Mouse (Mus musculus): ENCODE data around the gene Treml1. TPM values are rescaled to one million over a fixed set of nuclear protein-coding genes. Genes with fewer than 3 reads are reported as not detected.

Gene Treml1
- polyA plus RNA-seq, 1 experiment from 2014 or later, result 0.53 TPM

- H3K27ac ChIP-seq (ENCODE audit: low read length), result no peak overlapping the region
- ATAC-seq (ENCODE audit: insufficient read depth, low FRiP score), result no peak
- H3K9ac ChIP-seq (ENCODE audit: low read length), result no peak overlapping the region
- H3K4me1 ChIP-seq (ENCODE audit: control insufficient read depth, insufficient read depth, low read length), result no peaks in the 10 kb centered on the region
- 90% methylated on average over 5 of the region's 5 CpGs for WGBS
- H3K9me3 ChIP-seq (replicated peaks; ENCODE audit: control insufficient read depth, low read length), result no peaks in the 10 kb centered on the region
- H3K4me2 ChIP-seq (ENCODE audit: low read depth, low read length), result no peak overlapping the region
- no peaks in the 10 kb centered on the region for H3K27me3 ChIP-seq (ENCODE audit: control insufficient read depth, insufficient read depth, low read length)
- H3K4me3 ChIP-seq (replicated peaks; ENCODE audit: low read length), result no peak overlapping the region
- peaks cover 54% of the 10 kb centered on the region for H3K36me3 ChIP-seq (ENCODE audit: control insufficient read depth, insufficient read depth, low read length)
These were observed 31.7 kb downstream of the Treml1 start for GRCm38 (mm10) chr17:48391446-48391845.

GRCm38 (mm10) chr17:48392616-48393015, 32.9 kb downstream of the Treml1 start:
- no peaks in the 10 kb centered on the region for H3K4me1 ChIP-seq (ENCODE audit: control insufficient read depth, insufficient read depth, low read length)
- no peaks in the 10 kb centered on the region for H3K9me3 ChIP-seq (replicated peaks; ENCODE audit: control insufficient read depth, low read length)
- H3K27me3 ChIP-seq (ENCODE audit: control insufficient read depth, insufficient read depth, low read length), result no peaks in the 10 kb centered on the region
- ATAC-seq (ENCODE audit: insufficient read depth, low FRiP score), result no peak
- H3K4me3 ChIP-seq (replicated peaks; ENCODE audit: low read length), result no peak overlapping the region
- H3K9ac ChIP-seq (ENCODE audit: low read length), result no peak overlapping the region
- WGBS, result 87% methylated on average over 3 of the region's 3 CpGs
- peaks cover 54% of the 10 kb centered on the region for H3K36me3 ChIP-seq (ENCODE audit: control insufficient read depth, insufficient read depth, low read length)
- no peak overlapping the region for H3K4me2 ChIP-seq (ENCODE audit: low read depth, low read length)
- no peak overlapping the region for H3K27ac ChIP-seq (ENCODE audit: low read length)

GRCm38 (mm10) chr17:48401710-48402109, 42.0 kb downstream of the Treml1 start:
- H3K9me3 ChIP-seq (replicated peaks; ENCODE audit: control insufficient read depth, low read length), result no peaks in the 10 kb centered on the region
- H3K36me3 ChIP-seq (ENCODE audit: control insufficient read depth, insufficient read depth, low read length), result peaks cover 12% of the 10 kb centered on the region; the same call in 1 of the 2 replicates
- H3K27ac ChIP-seq (ENCODE audit: low read length), result no peak overlapping the region
- H3K4me3 ChIP-seq (replicated peaks; ENCODE audit: low read length), result no peak overlapping the region
- no peak for ATAC-seq (ENCODE audit: insufficient read depth, low FRiP score)
- H3K4me1 ChIP-seq (ENCODE audit: control insufficient read depth, insufficient read depth, low read length), result peaks cover 4% of the 10 kb centered on the region; the same call in 1 of the 2 replicates
- H3K4me2 ChIP-seq (ENCODE audit: low read depth, low read length), result no peak overlapping the region
- H3K9ac ChIP-seq (ENCODE audit: low read length), result no peak overlapping the region
- H3K27me3 ChIP-seq (ENCODE audit: control insufficient read depth, insufficient read depth, low read length), result no peaks in the 10 kb centered on the region
- WGBS, result 79% methylated on average over 4 of the region's 4 CpGs

- Histone ChIP-seq H3K27me3 (ENCODE audit: control insufficient read depth, insufficient read depth, low read length) (no peaks in the 10 kb centered on the region), H3K4me2 (ENCODE audit: low read depth, low read length) (no peak overlapping the region), H3K36me3 (ENCODE audit: control insufficient read depth, insufficient read depth, low read length) (peaks cover 9% of the 10 kb centered on the region; the same call in 1 of the 2 replicates), H3K4me3 (replicated peaks; ENCODE audit: low read length) (no peak overlapping the region), H3K9ac (ENCODE audit: low read length) (no peak overlapping the region), H3K27ac (ENCODE audit: low read length) (no peak overlapping the region), H3K9me3 (replicated peaks; ENCODE audit: control insufficient read depth, low read length) (no peaks in the 10 kb centered on the region), H3K4me1 (ENCODE audit: control insufficient read depth, insufficient read depth, low read length) (peaks cover 13% of the 10 kb centered on the region)
- 92% methylated on average over 3 of the region's 3 CpGs for WGBS
- no peak for ATAC-seq (ENCODE audit: insufficient read depth, low FRiP score)
These were observed 43.0 kb downstream of the Treml1 start for GRCm38 (mm10) chr17:48402751-48403150.

GRCm38 (mm10) chr17:48403848-48404247, 44.1 kb downstream of the Treml1 start:
- Histone ChIP-seq H3K27ac (ENCODE audit: low read length) (peak overlapping the region; percentile 42), H3K9ac (ENCODE audit: low read length) (no peak overlapping the region), H3K27me3 (ENCODE audit: control insufficient read depth, insufficient read depth, low read length) (no peaks in the 10 kb centered on the region), H3K4me2 (ENCODE audit: low read depth, low read length) (no peak overlapping the region), H3K4me3 (replicated peaks; ENCODE audit: low read length) (no peak overlapping the region), H3K4me1 (ENCODE audit: control insufficient read depth, insufficient read depth, low read length) (peaks cover 22% of the 10 kb centered on the region), H3K36me3 (ENCODE audit: control insufficient read depth, insufficient read depth, low read length) (peaks cover 7% of the 10 kb centered on the region; the same call in 1 of the 2 replicates), H3K9me3 (replicated peaks; ENCODE audit: control insufficient read depth, low read length) (no peaks in the 10 kb centered on the region)
- 76% methylated on average over 2 of the region's 2 CpGs for WGBS
- ATAC-seq (ENCODE audit: insufficient read depth, low FRiP score), result no peak

GRCm38 (mm10) chr17:48404706-48405105, 45.0 kb downstream of the Treml1 start:
- Histone ChIP-seq H3K4me1 (ENCODE audit: control insufficient read depth, insufficient read depth, low read length) (peaks cover 22% of the 10 kb centered on the region), H3K4me3 (replicated peaks; ENCODE audit: low read length) (no peak overlapping the region), H3K4me2 (ENCODE audit: low read depth, low read length) (no peak overlapping the region), H3K9me3 (replicated peaks; ENCODE audit: control insufficient read depth, low read length) (no peaks in the 10 kb centered on the region), H3K36me3 (ENCODE audit: control insufficient read depth, insufficient read depth, low read length) (peaks cover 6% of the 10 kb centered on the region; the same call in 1 of the 2 replicates), H3K27me3 (ENCODE audit: control insufficient read depth, insufficient read depth, low read length) (no peaks in the 10 kb centered on the region), H3K9ac (ENCODE audit: low read length) (no peak overlapping the region), H3K27ac (ENCODE audit: low read length) (no peak overlapping the region)
- no peak for ATAC-seq (ENCODE audit: insufficient read depth, low FRiP score)
- 76% methylated on average over 1 of the region's 1 CpGs for WGBS

GRCm38 (mm10) chr17:48407154-48407553, 47.4 kb downstream of the Treml1 start:
- peak overlapping the region; percentile 92; the same call in 1 of the 2 replicates for H3K4me2 ChIP-seq (ENCODE audit: low read depth, low read length)
- WGBS, result 86% methylated on average over 4 of the region's 4 CpGs

GRCm38 (mm10) chr17:48407910-48408525, 48.3 kb downstream of the Treml1 start:
- no peak for ATAC-seq (ENCODE audit: insufficient read depth, low FRiP score)
- H3K4me1 ChIP-seq (ENCODE audit: control insufficient read depth, insufficient read depth, low read length), result peaks cover 31% of the 10 kb centered on the region
- 2% methylated on average over 8 of the region's 8 CpGs for WGBS

More at GRCm38 (mm10) chr17:48407154-48407553, 47.4 kb downstream of the Treml1 start:
- no peak overlapping the region for H3K4me3 ChIP-seq (replicated peaks; ENCODE audit: low read length)
- H3K9ac ChIP-seq (ENCODE audit: low read length), result no peak overlapping the region
- H3K9me3 ChIP-seq (replicated peaks; ENCODE audit: control insufficient read depth, low read length), result no peaks in the 10 kb centered on the region
- H3K27me3 ChIP-seq (ENCODE audit: control insufficient read depth, insufficient read depth, low read length), result no peaks in the 10 kb centered on the region
- no peaks in the 10 kb centered on the region for H3K36me3 ChIP-seq (ENCODE audit: control insufficient read depth, insufficient read depth, low read length)
- ATAC-seq (ENCODE audit: insufficient read depth, low FRiP score), result no peak
- no peak overlapping the region for H3K27ac ChIP-seq (ENCODE audit: low read length)
- H3K4me1 ChIP-seq (ENCODE audit: control insufficient read depth, insufficient read depth, low read length), result peaks cover 30% of the 10 kb centered on the region

GRCm38 (mm10) chr17:48408526-48409291, 49.0 kb downstream of the Treml1 start:
- WGBS, result under 1% methylated on average over 47 of the region's 47 CpGs
- peak; percentile 9 for ATAC-seq (ENCODE audit: insufficient read depth, low FRiP score)
- peaks cover 31% of the 10 kb centered on the region for H3K4me1 ChIP-seq (ENCODE audit: control insufficient read depth, insufficient read depth, low read length)
- H3K9ac ChIP-seq (ENCODE audit: low read length), result peak overlapping the region; percentile 99
- no peaks in the 10 kb centered on the region for H3K36me3 ChIP-seq (ENCODE audit: control insufficient read depth, insufficient read depth, low read length)
- peak overlapping the region; percentile 100 for H3K27ac ChIP-seq (ENCODE audit: low read length)
- no peaks in the 10 kb centered on the region for H3K27me3 ChIP-seq (ENCODE audit: control insufficient read depth, insufficient read depth, low read length)
- peak overlapping the region; percentile 92 for H3K4me2 ChIP-seq (ENCODE audit: low read depth, low read length)
- H3K4me3 ChIP-seq (replicated peaks; ENCODE audit: low read length), result peak overlapping the region; percentile 94
- H3K9me3 ChIP-seq (replicated peaks; ENCODE audit: control insufficient read depth, low read length), result no peaks in the 10 kb centered on the region

More at GRCm38 (mm10) chr17:48407910-48408525, 48.3 kb downstream of the Treml1 start:
- Histone ChIP-seq H3K9ac (ENCODE audit: low read length) (peak overlapping the region; percentile 99), H3K27ac (ENCODE audit: low read length) (peak overlapping the region; percentile 100), H3K4me3 (replicated peaks; ENCODE audit: low read length) (peak overlapping the region; percentile 94), H3K9me3 (replicated peaks; ENCODE audit: control insufficient read depth, low read length) (no peaks in the 10 kb centered on the region), H3K36me3 (ENCODE audit: control insufficient read depth, insufficient read depth, low read length) (no peaks in the 10 kb centered on the region), H3K4me2 (ENCODE audit: low read depth, low read length) (peak overlapping the region; percentile 92), H3K27me3 (ENCODE audit: control insufficient read depth, insufficient read depth, low read length) (no peaks in the 10 kb centered on the region)

Data from stomach, embryonic 16.5 days (tissue).